Mouse (Mus musculus) liver, embryonic 13.5 days (tissue): ENCODE measurements around the gene Ubxn4. TPM values are rescaled to one million over a fixed set of nuclear protein-coding genes. Genes with fewer than 3 reads are reported as not detected.
A peak's percentile ranks its signal among the peaks of the same experiment; 100 is the strongest.
"Not testable (repeated sequence)": the region's sequence is repeated elsewhere in the genome, so short reads cannot be mapped to it uniquely, and the experiment has no call there.

Source experiments
- ATAC-seq: fragments of 200-750 bp; cut with Nextera tagmentation; 2 replicates; pipeline ENCODE4 v1.8.0; 2017; ENCODE audit warnings: low read depth, mild to moderate bottlenecking, moderate number of reproducible peaks, moderate library complexity
- DNase-seq: peaks from one replicate; pipeline ENCODE4 v3.0.0; 2022
- H3K27ac ChIP-seq: fragments of 300-500 bp; sonication (generic); 2 replicates; pipeline ENCODE4 v1.5.1; 2015; ENCODE audit warnings: moderate library complexity, mild to moderate bottlenecking, inconsistent platforms
- H3K27me3 ChIP-seq: fragments of 300-500 bp; sonication (generic); 2 replicates; pipeline ENCODE4 v1.6.1; 2015; ENCODE audit warnings: mild to moderate bottlenecking, inconsistent platforms
- H3K36me3 ChIP-seq: fragments of 300-500 bp; sonication (generic); 2 replicates; pipeline ENCODE4 v1.6.1; 2015; ENCODE audit warnings: mild to moderate bottlenecking, inconsistent platforms
- H3K4me1 ChIP-seq: fragments of 300-500 bp; sonication (generic); replicated peaks from 2 replicates; pipeline ENCODE4 v1.6.1; 2015; ENCODE audit warnings: inconsistent platforms
- H3K4me2 ChIP-seq: fragments of 300-500 bp; sonication (generic); 2 replicates; pipeline ENCODE4 v1.6.1; 2015; ENCODE audit warnings: inconsistent platforms, mild to moderate bottlenecking, moderate library complexity
- H3K4me3 ChIP-seq: fragments of 300-500 bp; sonication (generic); replicated peaks from 2 replicates; pipeline ENCODE4 v1.5.1; 2015; ENCODE audit warnings: mild to moderate bottlenecking, inconsistent platforms
- H3K9ac ChIP-seq: fragments of 300-500 bp; sonication (generic); 2 replicates; pipeline ENCODE4 v1.6.1; 2015; ENCODE audit warnings: mild to moderate bottlenecking, inconsistent platforms
- H3K9me3 ChIP-seq: fragments of 300-500 bp; sonication (generic); replicated peaks from 2 replicates; pipeline ENCODE4 v1.6.1; 2016; ENCODE audit warnings: inconsistent platforms
- WGBS: fragments of 180-500 bp; shearing (Covaris S2); methylation state at CpG from one replicate; pipeline ENCODE4 v1.1.7; 2015; ENCODE audit not compliant: insufficient replicate concordance; 5-methylcytosine and 5-hydroxymethylcytosine counted together
- microRNA counts: library from miRNA; unstranded; fragments of <30 nt; microRNA quantifications from one replicate; lab custom pipeline; 2016
- microRNA-seq: library from miRNA; unstranded; fragments of <30 nt; microRNA quantifications from one replicate; pipeline ENCODE4, GENCODE M21; 2016
- polyA plus RNA-seq: library from polyadenylated mRNA; unstranded; fragments of >200 nt; fragmentation: Nextera tagmentation; extraction: Ambion mirVana; gene quantifications from 2 replicates; pipeline ENCODE4 v1.2.1, GENCODE M21; 2015

Ubxn4 gene
- polyA plus RNA-seq, 1 experiment from 2014 or later: 43.1 TPM

- not testable (repeated sequence) for H3K4me3 ChIP-seq, H3K4me2 ChIP-seq, H3K27ac ChIP-seq, DNase-seq, ATAC-seq, H3K27me3 ChIP-seq, H3K9ac ChIP-seq, H3K36me3 ChIP-seq, H3K9me3 ChIP-seq
- 75% methylated on average over 6 of the region's 6 CpGs for WGBS
- peaks cover 13% of the 10 kb centered on the region for H3K4me1 ChIP-seq
Measured at GRCm38 (mm10) chr1:128319266-128319665, 75.5 kb downstream of the Ubxn4 start.

- no peak overlapping the region for H3K27ac ChIP-seq
Measured at GRCm38 (mm10) chr1:128323026-128323643, 79.4 kb downstream of the Ubxn4 start.

GRCm38 (mm10) chr1:128324776-128325175 is 81.0 kb downstream of the Ubxn4 start:
- Histone ChIP-seq H3K4me1 (peaks cover 26% of the 10 kb centered on the region), H3K27me3 (no peaks in the 10 kb centered on the region), H3K4me2 (no peak overlapping the region), H3K27ac (no peak overlapping the region), H3K9ac (no peak overlapping the region), H3K9me3 (no peaks in the 10 kb centered on the region), H3K36me3 (peaks cover 37% of the 10 kb centered on the region), H3K4me3 (no peak overlapping the region)
- WGBS: 79% methylated on average over 2 of the region's 2 CpGs
- ATAC-seq (no peak), DNase-seq (no peak)

More at GRCm38 (mm10) chr1:128323026-128323643, 79.4 kb downstream of the Ubxn4 start:
- Histone ChIP-seq H3K9ac (no peak overlapping the region), H3K4me1 (peaks cover 26% of the 10 kb centered on the region), H3K36me3 (peaks cover 21% of the 10 kb centered on the region), H3K4me3 (no peak overlapping the region), H3K9me3 (no peaks in the 10 kb centered on the region), H3K4me2 (no peak overlapping the region), H3K27me3 (no peaks in the 10 kb centered on the region)
- WGBS: 64% methylated on average over 8 of the region's 8 CpGs
- DNase-seq (no peak), ATAC-seq (peak; percentile 59)

- ATAC-seq (peak; percentile 71), DNase-seq (no peak)
- WGBS: 30% methylated on average over 1 of the region's 1 CpGs
- H3K4me2 ChIP-seq: no peak overlapping the region
- no peaks in the 10 kb centered on the region for H3K9me3 ChIP-seq
- H3K27ac ChIP-seq: no peak overlapping the region
- peaks cover 26% of the 10 kb centered on the region for H3K4me1 ChIP-seq
- H3K36me3 ChIP-seq: peaks cover 61% of the 10 kb centered on the region
- no peak overlapping the region for H3K9ac ChIP-seq
- no peak overlapping the region for H3K4me3 ChIP-seq
- no peaks in the 10 kb centered on the region for H3K27me3 ChIP-seq
Measured at GRCm38 (mm10) chr1:128327165-128327564, 83.4 kb downstream of the Ubxn4 start.

- no peak within 1 kb of the TSS for H3K9ac ChIP-seq
- no peaks in the 10 kb centered on the region for H3K27me3 ChIP-seq
- H3K4me1 ChIP-seq: peaks cover 23% of the 10 kb centered on the region
- DNase-seq (no peak), ATAC-seq (no peak)
- peaks cover 72% of the 10 kb centered on the region for H3K36me3 ChIP-seq
- WGBS: 79% methylated on average over 3 of the region's 3 CpGs
- H3K9me3 ChIP-seq: no peaks in the 10 kb centered on the region
- H3K4me3 ChIP-seq: no peak within 1 kb of the TSS
- H3K4me2 ChIP-seq: no peak within 1 kb of the TSS
- H3K27ac ChIP-seq: no peak within 1 kb of the TSS
Measured at GRCm38 (mm10) chr1:128328218-128328617, 84.5 kb downstream of the Ubxn4 start, which contains the start of gene Lct. TSS of gene Lct (minus strand) at chr1:128328318.

MicroRNAs within 50 kb of the gene (microRNA counts, 519-probe panel; counts per million panel counts)
- 3,784 counts per million, percentile 28 among the panel's probes with 10 or more counts for microRNA mmu-miR-128 (lab: Ali Mortazavi, UCI)

Small RNA genes lying within 50 kb of the gene (microRNA-seq; reads per million reads assigned to microRNA genes)
- 145 reads per million, percentile 55 among the genes with 10 or more reads in this experiment for gene Mir128-1

Other genes starting within 250 kb of the Ubxn4 start
- gene Zranb3, start 140.9 kb upstream of the Ubxn4 start, polyA plus RNA-seq: 4.7 and 5.3 TPM in 2 replicates
- gene R3hdm1, start 140.7 kb upstream of the Ubxn4 start, polyA plus RNA-seq: 33.7 and 39.5 TPM in 2 replicates
- 0.02 TPM in 2 replicates for gene Lct, start 84.4 kb downstream of the Ubxn4 start, polyA plus RNA-seq
- 269 and 316 TPM in 2 replicates for gene Mcm6, start 115.7 kb downstream of the Ubxn4 start, polyA plus RNA-seq
- 130 and 165 TPM in 2 replicates for gene Dars, start 173.4 kb downstream of the Ubxn4 start, polyA plus RNA-seq